Mouse (Mus musculus) liver, adult 10 weeks (tissue): ENCODE results near the gene Sephs1. TPM values are rescaled to one million over a fixed set of nuclear protein-coding genes. Genes with fewer than 3 reads are reported as not detected.

ENCODE experiments used
- polyA plus RNA-seq: library from polyadenylated mRNA; stranded (reverse); fragments of 350-450 nt; fragmentation: Illumina TruSeq; extraction: RNeasy Lipid Tissue Mini Kit (QIAGEN cat#74804); gene quantifications from one replicate; pipeline ENCODE4 v1.2.3, GENCODE M21; 2014; ENCODE audit warnings: low read depth, low replicate concordance

The Sephs1 gene
- 22.2 TPM for polyA plus RNA-seq

GRCm38 (mm10) chr2:4881350-4882248 lies at the start of gene Sephs1:
TSS of gene Sephs1 (plus strand) at chr2:4881564.

GRCm38 (mm10) chr2:4918860-4919739 lies 37.7 kb downstream of the Sephs1 start, which contains the start of gene Phyh:
TSS of gene Phyh (plus strand) at chr2:4919019.

Other genes with a start within 250 kb of the Sephs1 start
- gene Prpf18, start 229.5 kb upstream of the Sephs1 start, polyA plus RNA-seq, result 32.3 TPM
- gene Bend7, start 163.7 kb upstream of the Sephs1 start, polyA plus RNA-seq, result 8.5 TPM
- 3,549 TPM for gene Phyh, start 37.5 kb downstream of the Sephs1 start, polyA plus RNA-seq
- not detected for gene Ucma, start 94.6 kb downstream of the Sephs1 start, polyA plus RNA-seq
- 8.4 TPM for gene Mcm10, start 131.2 kb downstream of the Sephs1 start, polyA plus RNA-seq
- gene Optn, start 182.5 kb downstream of the Sephs1 start, polyA plus RNA-seq, result 47.5 TPM